Mouse (Mus musculus) MEL (cell line): ENCODE measurements around the gene Kcnmb1. TPM values are rescaled to one million over a fixed set of nuclear protein-coding genes. Genes with fewer than 3 reads are reported as not detected.
A peak's percentile ranks its signal among the peaks of the same experiment; 100 is the strongest.

ENCODE experiments used
- DNase-seq: peaks from one replicate; pipeline ENCODE4 v3.0.0; 2011; ENCODE audit warnings: low read depth, low spot score
- H3K27ac ChIP-seq: 2 replicates; pipeline ENCODE4 v1.5.1; 2012; ENCODE audit warnings: low read depth, mild to moderate bottlenecking, control low read depth, low read length, moderate library complexity; ENCODE audit not compliant: control insufficient read depth
- H3K27me3 ChIP-seq, 2 experiments: fragments of 150-350 bp in 1 of 2; sonication (generic) in 1 of 2; 2 replicates each; pipeline ENCODE4 v1.6.1; 2012; ENCODE audit warnings: low read length in 2 of 2, mild to moderate bottlenecking in 2 of 2, improper control_type of control experiment in 1 of 2, moderate library complexity in 1 of 2; ENCODE audit not compliant: insufficient read depth in 2 of 2, control insufficient read depth in 1 of 2
- H3K36me3 ChIP-seq, 2 experiments: 2 replicates each; pipeline ENCODE4 v1.6.1; 2012 to 2014; ENCODE audit warnings: low read length in 2 of 2, improper control_type of control experiment in 1 of 2, inconsistent platforms in 1 of 2, mild to moderate bottlenecking in 1 of 2; ENCODE audit not compliant: insufficient read depth in 2 of 2, control insufficient read depth in 1 of 2
- H3K4me1 ChIP-seq, 2 experiments: fragments of 150-350 bp in 1 of 2; sonication (generic) in 1 of 2; 2 replicates each; pipeline ENCODE4 v1.6.1; 2012; ENCODE audit warnings: low read length in 2 of 2, improper control_type of control experiment in 1 of 2, mild to moderate bottlenecking in 1 of 2; ENCODE audit not compliant: insufficient read depth in 2 of 2, control insufficient read depth in 1 of 2
- H3K4me3 ChIP-seq, 2 experiments: fragments of 150-350 bp in 1 of 2; sonication (generic) in 1 of 2; 2 replicates each; pipeline ENCODE4 v1.5.1; 2012; ENCODE audit warnings: low read depth in 2 of 2, low read length in 2 of 2, mild to moderate bottlenecking in 2 of 2, moderate library complexity in 2 of 2, control low read depth in 1 of 2, improper control_type of control experiment in 1 of 2; ENCODE audit not compliant: control insufficient read depth in 1 of 2, insufficient read depth in 1 of 2
- H3K79me2 ChIP-seq: 2 replicates; pipeline ENCODE4 v1.6.1; 2012; ENCODE audit warnings: mild to moderate bottlenecking, low read length, moderate library complexity; ENCODE audit not compliant: control insufficient read depth, poor library complexity, insufficient read depth
- H3K9ac ChIP-seq: 2 replicates; pipeline ENCODE4 v1.6.1; 2012; ENCODE audit warnings: low read depth, mild to moderate bottlenecking, control low read depth, low read length, moderate library complexity; ENCODE audit not compliant: control insufficient read depth, poor library complexity, severe bottlenecking
- H3K9me3 ChIP-seq: fragments of 150-350 bp; sonication (generic); replicated peaks from 2 replicates; pipeline ENCODE4 v1.6.1; 2012; ENCODE audit warnings: mild to moderate bottlenecking, low read length, improper control_type of control experiment, moderate library complexity; ENCODE audit not compliant: insufficient read depth
- CHD1 ChIP-seq: IDR thresholded peaks from 2 replicates; pipeline ENCODE4 v1.6.1; 2012; ENCODE audit warnings: low read depth, mild to moderate bottlenecking, inconsistent platforms, low read length, improper control_type of control experiment
- CTCF ChIP-seq, 3 experiments: IDR thresholded peaks in 2 of 3; conservative IDR thresholded peaks in 1 of 3; 2 replicates each; pipeline ENCODE4 v1.5.1; 2011 to 2012; ENCODE audit warnings: low read length in 3 of 3, low read depth in 2 of 3, mild to moderate bottlenecking in 2 of 3, improper control_type of control experiment in 1 of 3, inconsistent platforms in 1 of 3, mixed read lengths in 1 of 3, moderate library complexity in 1 of 3; ENCODE audit not compliant: control insufficient read depth in 1 of 3, insufficient read depth in 1 of 3, poor library complexity in 1 of 3, severe bottlenecking in 1 of 3
- E2F4 ChIP-seq: IDR thresholded peaks from 2 replicates; pipeline ENCODE4 v1.6.1; 2011; ENCODE audit warnings: low read depth, low read length, improper control_type of control experiment, borderline replicate concordance
- EP300 ChIP-seq, 2 experiments: IDR thresholded peaks; 2 replicates each; pipeline ENCODE4 v1.6.1; 2011; ENCODE audit warnings: improper control_type of control experiment in 2 of 2, low read length in 2 of 2, low read depth in 1 of 2, mild to moderate bottlenecking in 1 of 2
- ETS1 ChIP-seq: IDR thresholded peaks from 2 replicates; pipeline ENCODE4 v1.6.1; 2012; ENCODE audit warnings: low read depth, mild to moderate bottlenecking, inconsistent platforms, low read length, improper control_type of control experiment, moderate library complexity
- JUND ChIP-seq: IDR thresholded peaks from 2 replicates; pipeline ENCODE4 v1.6.1; 2011; ENCODE audit warnings: low read depth, mild to moderate bottlenecking, improper control_type of control experiment, low read length
- KAT2A ChIP-seq: conservative IDR thresholded peaks from 2 replicates; pipeline ENCODE4 v1.6.1; 2012; ENCODE audit warnings: low read depth, low read length, improper control_type of control experiment, inconsistent platforms
- MAX ChIP-seq: IDR thresholded peaks from 2 replicates; pipeline ENCODE4 v1.6.1; 2011; ENCODE audit warnings: low read length, improper control_type of control experiment
- MAZ ChIP-seq: IDR thresholded peaks from 2 replicates; pipeline ENCODE4 v1.6.1; 2012; ENCODE audit warnings: low read depth, mild to moderate bottlenecking, inconsistent platforms, low read length, improper control_type of control experiment
- MEF2A ChIP-seq: IDR thresholded peaks from 2 replicates; pipeline ENCODE4 v1.6.1; 2014; ENCODE audit warnings: low read depth, mild to moderate bottlenecking, inconsistent platforms, low read length, improper control_type of control experiment; ENCODE audit not compliant: poor library complexity, insufficient replicate concordance, severe bottlenecking; ENCODE audit errors: extremely low read depth
- MYC ChIP-seq: IDR thresholded peaks from 2 replicates; pipeline ENCODE4 v1.6.1; 2011; ENCODE audit warnings: low read depth, mild to moderate bottlenecking, low read length, improper control_type of control experiment, moderate library complexity
- NRF1 ChIP-seq: IDR thresholded peaks from 2 replicates; pipeline ENCODE4 v1.6.1; 2014; ENCODE audit warnings: low read depth, mild to moderate bottlenecking, inconsistent platforms, low read length, improper control_type of control experiment, moderate library complexity; ENCODE audit not compliant: poor library complexity, insufficient read depth, severe bottlenecking
- POLR2AphosphoS2 ChIP-seq: IDR thresholded peaks from 2 replicates; pipeline ENCODE4 v1.6.1; 2011; ENCODE audit warnings: low read length, improper control_type of control experiment
- RCOR1 ChIP-seq: IDR thresholded peaks from 2 replicates; pipeline ENCODE4 v1.6.1; 2012; ENCODE audit warnings: low read depth, mild to moderate bottlenecking, inconsistent platforms, low read length, improper control_type of control experiment
- SIN3A ChIP-seq: IDR thresholded peaks from 2 replicates; pipeline ENCODE4 v1.6.1; 2012; ENCODE audit warnings: low read length, improper control_type of control experiment, inconsistent platforms
- SMC3 ChIP-seq: IDR thresholded peaks from 2 replicates; pipeline ENCODE4 v1.6.1; 2011; ENCODE audit warnings: low read depth, low read length, improper control_type of control experiment
- TAL1 ChIP-seq: IDR thresholded peaks from 2 replicates; pipeline ENCODE4 v1.6.1; 2012; ENCODE audit warnings: mild to moderate bottlenecking, inconsistent platforms, low read length, moderate library complexity, mixed read lengths
- USF1 ChIP-seq: IDR thresholded peaks from 2 replicates; pipeline ENCODE4 v1.6.1; 2014; ENCODE audit warnings: low read depth, mild to moderate bottlenecking, inconsistent platforms, low read length, improper control_type of control experiment, moderate library complexity
- USF2 ChIP-seq, 2 experiments: IDR thresholded peaks; 2 replicates each; pipeline ENCODE4 v1.6.1; 2011 to 2012; ENCODE audit warnings: improper control_type of control experiment in 2 of 2, low read length in 2 of 2, borderline replicate concordance in 1 of 2, inconsistent platforms in 1 of 2, low read depth in 1 of 2, mild to moderate bottlenecking in 1 of 2; ENCODE audit not compliant: insufficient read depth in 1 of 2
- ZMIZ1 ChIP-seq: IDR thresholded peaks from 2 replicates; pipeline ENCODE4 v1.6.1; 2012; ENCODE audit warnings: low read depth, mild to moderate bottlenecking, inconsistent platforms, low read length, improper control_type of control experiment, moderate library complexity
- polyA plus RNA-seq, 2 experiments: library from polyadenylated mRNA; stranded (reverse) in 1 of 2; unstranded in 1 of 2; fragments of >175 nt in 1 of 2; fragments of >200 nt in 1 of 2; gene quantifications; 2 replicates each; pipeline versions ENCODE4 v1.2.1 to v1.2.4; 2012; ENCODE audit warnings: low replicate concordance in 2 of 2, low read depth in 1 of 2; ENCODE audit not compliant: insufficient read length in 2 of 2, insufficient read depth in 1 of 2, missing spikeins in 1 of 2
- total RNA-seq: library from RNA; depleted of rRNA; stranded (reverse); fragments of 300-350 nt; gene quantifications from 2 replicates; pipeline ENCODE4 v1.2.3, GENCODE M21; 2012

The Kcnmb1 gene
- total and polyA plus RNA-seq, 3 experiments, result 0.15 to 0.85 TPM; not detected in 1

DNA sequence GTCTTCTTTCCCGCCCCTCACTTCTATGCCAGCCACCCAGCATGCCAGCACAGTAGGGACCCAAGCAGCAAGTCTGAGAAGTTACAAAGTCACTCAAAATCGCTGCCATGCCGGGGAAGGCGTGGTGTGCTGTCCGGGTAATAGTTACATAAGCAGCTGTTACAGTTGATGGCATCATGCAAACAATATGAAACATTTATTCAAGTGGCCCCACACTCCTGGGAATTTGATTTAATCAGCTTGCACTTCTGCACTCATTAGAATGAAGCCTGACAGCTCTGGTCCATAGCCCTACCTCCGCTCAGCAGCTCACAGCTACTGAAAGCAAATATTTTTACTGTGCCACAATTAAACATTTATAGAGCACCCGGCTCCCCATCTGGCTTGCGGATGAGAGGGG lies 37.0 kb upstream of the Kcnmb1 start:
- no peaks in the 10 kb centered on the region for H3K79me2 ChIP-seq
- H3K9me3 ChIP-seq, result no peaks in the 10 kb centered on the region
- no peaks in the 10 kb centered on the region for H3K27me3 ChIP-seq
- peak overlapping the region; percentile 38; the same call in 1 of the 2 replicates for H3K27ac ChIP-seq
- peaks cover 20 to 26% of the 10 kb centered on the region in 2 experiments for H3K4me1 ChIP-seq
- H3K4me3 ChIP-seq, result no peak overlapping the region
- peak; percentile 76; the same call in 1 of the 2 replicates for TF ChIP-seq ETS1
- TF ChIP-seq SIN3A, result 0 out of 2 replicates have a peak, but pooled peaks have one; percentile 10
- TF ChIP-seq JUND, result no peak
- TF ChIP-seq KAT2A, result 0 out of 2 replicates have a peak, but pooled peaks have one; percentile 16
- no peak for TF ChIP-seq SMC3
- TF ChIP-seq EP300 (IDR thresholded peaks at IDR 0.05; ENCODE audit: low read depth in 1 of 2, low read length in 2 of 2), result peak in 1 of 2 experiments; percentile 51; a peak in 1 of 4 replicates
- no peak for TF ChIP-seq CHD1
- peak overlapping the region; percentile 31; the same call in 1 of the 2 replicates for H3K9ac ChIP-seq
- peak; percentile 52 for DNase-seq
- peaks cover 0 to 21% of the 10 kb centered on the region in 2 experiments; a peak in 2 of 4 replicates for H3K36me3 ChIP-seq

DNA sequence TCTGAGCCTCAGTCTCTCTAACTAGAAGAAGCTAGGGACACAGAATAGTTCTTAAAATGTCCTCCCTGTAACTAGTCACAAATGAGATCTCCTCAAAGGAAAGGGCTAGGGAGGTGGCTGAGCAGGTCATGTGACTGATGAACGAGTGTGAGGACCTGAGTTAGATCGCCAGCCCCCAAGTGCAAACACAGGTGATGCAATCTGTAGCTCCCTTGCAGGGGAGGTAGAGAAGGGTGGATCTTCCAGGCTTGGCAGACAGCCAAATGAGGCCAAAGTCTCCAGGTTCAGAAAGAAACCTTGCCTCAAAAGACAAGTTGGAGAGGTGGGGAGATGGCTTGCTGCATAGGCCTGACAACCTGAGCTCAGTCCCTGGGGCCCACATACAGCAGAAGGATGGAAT lies 36.3 kb upstream of the Kcnmb1 start:
- H3K9me3 ChIP-seq, result no peaks in the 10 kb centered on the region
- TF ChIP-seq CTCF (IDR thresholded peaks at IDR 0.05 in 2 of 3, conservative IDR thresholded peaks at IDR 0.05 in 1 of 3; ENCODE audit: control insufficient read depth in 1 of 3, insufficient read depth in 1 of 3, low read depth in 2 of 3, low read length in 3 of 3, poor library complexity in 1 of 3, severe bottlenecking in 1 of 3), result no peak
- TF ChIP-seq MAX, result 0 out of 2 replicates have a peak, but pooled peaks have one; percentile 10
- TF ChIP-seq JUND, result no peak
- TF ChIP-seq POLR2AphosphoS2, result no peak
- TF ChIP-seq EP300 (IDR thresholded peaks at IDR 0.05; ENCODE audit: low read depth in 1 of 2, low read length in 2 of 2), result peak; percentile 23 to 62; a peak in 2 of 4 replicates
- no peak for TF ChIP-seq TAL1
- 0 out of 2 replicates have a peak, but pooled peaks have one; percentile 18 for TF ChIP-seq MYC
- TF ChIP-seq ZMIZ1, result no peak
- TF ChIP-seq ETS1, result peak; percentile 66
- no peak for TF ChIP-seq MEF2A
- 0 out of 2 replicates have a peak, but pooled peaks have one; percentile 33 for TF ChIP-seq RCOR1
- no peak for TF ChIP-seq E2F4
- TF ChIP-seq NRF1, result no peak
- TF ChIP-seq MAZ, result no peak
- peak in 1 of 2 experiments; percentile 60; a peak in 1 of 4 replicates for TF ChIP-seq USF2 (IDR thresholded peaks at IDR 0.05; ENCODE audit: borderline replicate concordance in 1 of 2, insufficient read depth in 1 of 2, low read depth in 1 of 2, low read length in 2 of 2)
- peak; percentile 90 for TF ChIP-seq USF1
- TF ChIP-seq, all 39 proteins: peak for 7
- peak; percentile 81 for DNase-seq

More for the DNA sequence above, 36.3 kb upstream of the Kcnmb1 start:
- Histone ChIP-seq H3K4me3 (no peak overlapping the region), H3K9ac (peak overlapping the region; percentile 31; the same call in 1 of the 2 replicates), H3K4me1 (peaks cover 23 to 31% of the 10 kb centered on the region in 2 experiments), H3K27ac (peak overlapping the region; percentile 35; the same call in 1 of the 2 replicates), H3K27me3 (no peaks in the 10 kb centered on the region), H3K79me2 (no peaks in the 10 kb centered on the region), H3K36me3 (peaks cover 0 to 27% of the 10 kb centered on the region in 2 experiments; a peak in 2 of 4 replicates)
